Mouse (Mus musculus) heart, postnatal 0 days (tissue): ENCODE measurements around the gene Dand5.

ENCODE experiments used
- CTCF ChIP-seq: IDR thresholded peaks from 2 replicates; pipeline ENCODE4 v1.5.1; 2016; ENCODE audit warnings: antibody characterized with exemption, control low read depth, low read depth
- EP300 ChIP-seq: IDR thresholded peaks from 2 replicates; pipeline ENCODE4 v1.6.1; 2016; ENCODE audit warnings: antibody characterized with exemption, low read depth

DNA sequence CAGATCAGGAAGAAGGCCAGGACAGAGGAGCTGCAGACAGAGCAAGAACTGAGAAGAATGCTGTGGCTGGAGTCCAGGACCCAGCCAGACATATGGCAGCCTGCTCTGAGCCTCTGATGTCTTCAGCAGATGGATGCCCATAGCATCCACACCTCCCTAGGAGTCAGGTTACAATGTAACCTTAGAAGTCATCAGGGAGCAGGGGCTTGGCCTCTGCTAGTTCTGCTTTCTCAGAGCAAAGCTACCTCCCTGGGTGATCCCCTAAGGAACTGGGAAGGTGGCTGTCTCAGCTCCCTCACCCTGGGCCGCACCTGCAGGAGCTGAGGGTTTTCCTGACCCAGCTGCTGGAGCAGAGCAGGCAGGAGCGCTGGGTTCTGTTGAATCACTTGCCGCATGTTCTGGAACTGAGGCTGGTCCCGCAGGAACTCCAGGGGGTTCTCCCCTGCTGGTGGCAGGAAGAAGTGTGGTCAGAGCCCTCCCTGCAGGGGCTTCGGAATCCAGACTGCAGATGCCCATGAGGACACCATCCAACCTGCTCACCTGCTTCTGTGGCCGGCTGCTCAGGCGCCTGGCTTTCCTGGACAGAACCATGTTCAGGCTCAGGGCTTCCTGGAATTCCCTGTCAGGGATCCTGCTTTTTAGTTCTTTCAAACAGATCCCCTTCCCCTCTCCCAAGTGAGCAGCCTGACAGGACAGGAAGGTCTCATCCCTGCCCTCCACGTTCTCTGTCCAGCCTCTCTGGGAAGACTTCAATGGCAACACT, 14.7 kb upstream of the Dand5 start:
- TF ChIP-seq CTCF (no peak), EP300 (no peak)
